Mouse (Mus musculus) liver, embryonic 16.5 days (tissue): ENCODE results near the gene Fxyd6. TPM values are rescaled to one million over a fixed set of nuclear protein-coding genes. Genes with fewer than 3 reads are reported as not detected.

Experiments
- ATAC-seq: fragments of 200-750 bp; cut with Nextera tagmentation; 2 replicates; pipeline ENCODE4 v1.8.0; 2017; ENCODE audit warnings: low read depth, mild to moderate bottlenecking, moderate number of reproducible peaks, moderate library complexity
- H3K27ac ChIP-seq: fragments of 300-500 bp; sonication (generic); 2 replicates; pipeline ENCODE4 v1.5.1; 2014; ENCODE audit warnings: mild to moderate bottlenecking, low read length
- H3K27me3 ChIP-seq: fragments of 300-500 bp; sonication (generic); 2 replicates; pipeline ENCODE4 v1.6.1; 2014; ENCODE audit warnings: low read depth, low read length, mixed read lengths; ENCODE audit not compliant: control insufficient read depth, insufficient read depth
- H3K36me3 ChIP-seq: fragments of 300-500 bp; sonication (generic); 2 replicates; pipeline ENCODE4 v1.6.1; 2014; ENCODE audit warnings: mild to moderate bottlenecking; ENCODE audit not compliant: control insufficient read depth, insufficient read depth
- H3K4me1 ChIP-seq: fragments of 300-500 bp; sonication (generic); 2 replicates; pipeline ENCODE4 v1.6.1; 2014; ENCODE audit warnings: low read depth, low read length, mixed read lengths; ENCODE audit not compliant: control insufficient read depth
- H3K4me2 ChIP-seq: fragments of 300-500 bp; sonication (generic); 2 replicates; pipeline ENCODE4 v1.6.1; 2014; ENCODE audit warnings: low read depth, low read length, mixed read lengths
- H3K4me3 ChIP-seq: fragments of 300-500 bp; sonication (generic); 2 replicates; pipeline ENCODE4 v1.5.1; 2014; ENCODE audit warnings: low read depth, mild to moderate bottlenecking, low read length
- H3K9ac ChIP-seq: fragments of 300-500 bp; sonication (generic); 2 replicates; pipeline ENCODE4 v1.6.1; 2014; ENCODE audit warnings: low read depth, low read length
- H3K9me3 ChIP-seq: fragments of 300-500 bp; sonication (generic); replicated peaks from 2 replicates; pipeline ENCODE4 v1.6.1; 2016; ENCODE audit warnings: low read length; ENCODE audit not compliant: control insufficient read depth
- WGBS: fragments of 180-500 bp; shearing (Covaris S2); extraction: QIAGEN DNeasy Blood & Tissue Kit; methylation state at CpG from one replicate; pipeline ENCODE4 v1.1.7; 2014; ENCODE audit not compliant: insufficient replicate concordance; 5-methylcytosine and 5-hydroxymethylcytosine counted together
- polyA plus RNA-seq: library from polyadenylated mRNA; unstranded; fragments of >200 nt; fragmentation: Nextera tagmentation; extraction: Ambion mirVana; gene quantifications from 2 replicates; pipeline ENCODE4 v1.2.1, GENCODE M21; 2015

The Fxyd6 gene
- polyA plus RNA-seq, 1 experiment from 2014 or later: 2.2 TPM

- H3K9me3 ChIP-seq: no peaks in the 10 kb centered on the region
- no peaks in the 10 kb centered on the region for H3K4me1 ChIP-seq
- no peak overlapping the region for H3K9ac ChIP-seq
- no peak overlapping the region for H3K4me3 ChIP-seq
- H3K27me3 ChIP-seq: no peaks in the 10 kb centered on the region
- H3K4me2 ChIP-seq: no peak overlapping the region
- H3K27ac ChIP-seq: no peak overlapping the region
- no peaks in the 10 kb centered on the region for H3K36me3 ChIP-seq
- ATAC-seq: no peak
- WGBS: 56% methylated on average over 5 of the region's 5 CpGs
Observed at GRCm38 (mm10) chr9:45382336-45382735, 12.4 kb downstream of the Fxyd6 start.

DNA sequence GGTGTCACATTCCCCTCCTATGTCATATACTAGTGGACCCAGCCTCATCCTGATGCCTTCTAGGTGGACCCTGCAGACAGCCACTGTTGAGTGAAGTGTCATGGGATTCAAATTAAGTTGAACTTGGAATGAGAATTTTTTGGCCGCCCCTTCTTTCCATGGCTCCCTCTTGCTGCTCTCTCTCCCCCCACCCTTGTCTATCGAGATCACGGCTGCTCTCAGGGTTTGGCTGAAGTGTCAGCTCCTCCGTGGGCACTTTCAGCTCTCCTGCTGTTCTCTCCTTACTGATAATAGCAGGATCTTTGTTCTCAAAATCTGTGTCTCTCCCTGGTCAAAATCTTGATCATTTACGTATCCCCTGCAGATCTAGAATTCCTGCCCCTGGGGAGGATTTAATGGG is 12.8 kb downstream of the Fxyd6 start:
- Histone ChIP-seq H3K36me3 (no peaks in the 10 kb centered on the region), H3K4me1 (no peaks in the 10 kb centered on the region), H3K27ac (no peak overlapping the region), H3K4me3 (no peak overlapping the region), H3K27me3 (no peaks in the 10 kb centered on the region), H3K9ac (no peak overlapping the region), H3K9me3 (no peaks in the 10 kb centered on the region), H3K4me2 (no peak overlapping the region)
- ATAC-seq: no peak
- 66% methylated on average over 5 of the region's 5 CpGs for WGBS

- 70% methylated on average over 6 of the region's 6 CpGs for WGBS
- H3K4me2 ChIP-seq: no peak overlapping the region
- H3K27me3 ChIP-seq: no peaks in the 10 kb centered on the region
- no peaks in the 10 kb centered on the region for H3K9me3 ChIP-seq
- no peak for ATAC-seq
- H3K4me3 ChIP-seq: no peak overlapping the region
- no peak overlapping the region for H3K27ac ChIP-seq
- H3K4me1 ChIP-seq: no peaks in the 10 kb centered on the region
- no peaks in the 10 kb centered on the region for H3K36me3 ChIP-seq
- H3K9ac ChIP-seq: no peak overlapping the region
Observed at GRCm38 (mm10) chr9:45383883-45384282, 13.9 kb downstream of the Fxyd6 start.

DNA sequence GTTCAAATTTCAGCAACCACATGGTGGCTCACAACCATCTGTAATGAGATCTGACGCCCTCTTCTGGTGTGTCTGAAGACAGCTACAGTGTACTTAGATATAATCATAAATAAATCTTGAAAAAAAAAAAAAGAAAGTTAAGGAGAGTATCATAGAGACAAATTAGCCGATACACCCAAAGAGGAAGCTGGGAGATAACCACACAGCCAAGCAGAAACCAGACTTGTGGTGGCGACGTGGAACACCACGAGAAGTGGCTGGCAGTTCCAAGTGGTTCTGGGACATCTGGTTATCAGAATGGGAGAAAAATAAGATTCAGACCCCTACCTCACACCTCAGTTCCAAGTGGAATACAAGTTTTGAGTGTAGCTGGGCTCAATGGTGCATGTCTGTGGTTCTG is 16.7 kb downstream of the Fxyd6 start:
- no peak overlapping the region for H3K9ac ChIP-seq
- no peak overlapping the region for H3K4me2 ChIP-seq
- no peak for ATAC-seq
- no peaks in the 10 kb centered on the region for H3K4me1 ChIP-seq
- 21% methylated on average over 5 of the region's 5 CpGs for WGBS
- no peaks in the 10 kb centered on the region for H3K27me3 ChIP-seq
- no peaks in the 10 kb centered on the region for H3K9me3 ChIP-seq
- H3K27ac ChIP-seq: no peak overlapping the region
- no peaks in the 10 kb centered on the region for H3K36me3 ChIP-seq
- H3K4me3 ChIP-seq: no peak overlapping the region

GRCm38 (mm10) chr9:45388385-45388994 is 18.5 kb downstream of the Fxyd6 start:
- Histone ChIP-seq H3K27ac (no peak overlapping the region), H3K27me3 (no peaks in the 10 kb centered on the region), H3K9ac (no peak overlapping the region), H3K9me3 (no peaks in the 10 kb centered on the region), H3K4me1 (no peaks in the 10 kb centered on the region), H3K4me2 (no peak overlapping the region), H3K36me3 (no peaks in the 10 kb centered on the region), H3K4me3 (no peak overlapping the region)
- no peak for ATAC-seq
- 32% methylated on average over 12 of the region's 12 CpGs for WGBS

GRCm38 (mm10) chr9:45389596-45389995 is 19.6 kb downstream of the Fxyd6 start:
- Histone ChIP-seq H3K9ac (no peak overlapping the region), H3K4me1 (no peaks in the 10 kb centered on the region), H3K9me3 (no peaks in the 10 kb centered on the region), H3K27ac (no peak overlapping the region), H3K4me3 (no peak overlapping the region), H3K27me3 (no peaks in the 10 kb centered on the region), H3K36me3 (no peaks in the 10 kb centered on the region), H3K4me2 (no peak overlapping the region)
- ATAC-seq: no peak
- 69% methylated on average over 8 of the region's 8 CpGs for WGBS

GRCm38 (mm10) chr9:45391299-45391698 is 21.3 kb downstream of the Fxyd6 start:
- H3K36me3 ChIP-seq: no peaks in the 10 kb centered on the region
- H3K9me3 ChIP-seq: no peaks in the 10 kb centered on the region
- no peaks in the 10 kb centered on the region for H3K4me1 ChIP-seq
- WGBS: 50% methylated on average over 7 of the region's 7 CpGs
- no peak overlapping the region for H3K9ac ChIP-seq
- no peak for ATAC-seq
- no peaks in the 10 kb centered on the region for H3K27me3 ChIP-seq
- H3K4me2 ChIP-seq: no peak overlapping the region
- H3K4me3 ChIP-seq: no peak overlapping the region
- H3K27ac ChIP-seq: no peak overlapping the region

GRCm38 (mm10) chr9:45395218-45395617 is 25.2 kb downstream of the Fxyd6 start:
- 68% methylated on average over 6 of the region's 6 CpGs for WGBS
- no peaks in the 10 kb centered on the region for H3K36me3 ChIP-seq
- H3K27me3 ChIP-seq: no peaks in the 10 kb centered on the region
- no peak overlapping the region for H3K4me2 ChIP-seq
- no peak overlapping the region for H3K9ac ChIP-seq
- no peak overlapping the region for H3K27ac ChIP-seq
- no peaks in the 10 kb centered on the region for H3K4me1 ChIP-seq
- H3K4me3 ChIP-seq: no peak overlapping the region
- no peaks in the 10 kb centered on the region for H3K9me3 ChIP-seq
- no peak for ATAC-seq

DNA sequence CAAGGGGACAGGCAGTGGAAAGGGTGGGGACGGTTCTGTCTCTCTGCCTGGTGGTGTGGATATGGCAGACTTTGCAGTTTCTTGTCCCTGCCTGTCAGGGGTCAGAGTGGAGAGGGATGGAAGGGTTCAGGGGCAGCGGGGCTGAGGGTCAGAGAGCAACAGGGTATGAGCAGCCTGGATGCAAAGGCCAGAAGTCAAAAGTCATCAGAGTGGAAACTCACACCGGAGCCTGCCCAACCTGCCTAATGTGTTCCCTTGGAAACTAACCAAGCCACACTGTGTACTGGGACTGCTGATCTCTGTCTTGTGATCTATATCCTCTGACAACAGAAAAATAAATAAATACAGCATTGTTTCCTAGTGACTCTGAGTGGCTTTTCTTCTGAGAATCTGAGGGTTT is 25.8 kb downstream of the Fxyd6 start:
- H3K9ac ChIP-seq: no peak overlapping the region
- WGBS: 46% methylated on average over 3 of the region's 3 CpGs
- H3K27me3 ChIP-seq: no peaks in the 10 kb centered on the region
- H3K4me2 ChIP-seq: no peak overlapping the region
- H3K36me3 ChIP-seq: no peaks in the 10 kb centered on the region
- no peak for ATAC-seq
- H3K9me3 ChIP-seq: no peaks in the 10 kb centered on the region
- H3K27ac ChIP-seq: no peak overlapping the region
- no peaks in the 10 kb centered on the region for H3K4me1 ChIP-seq
- H3K4me3 ChIP-seq: no peak overlapping the region
